Mouse (Mus musculus) limb, embryonic 14.5 days (tissue): ENCODE results near the gene Ift43. TPM values are rescaled to one million over a fixed set of nuclear protein-coding genes. Genes with fewer than 3 reads are reported as not detected.
A peak's percentile ranks its signal among the peaks of the same experiment; 100 is the strongest.

ENCODE experiments used
- ATAC-seq: fragments of 200-750 bp; cut with Nextera tagmentation; 2 replicates; pipeline ENCODE4 v1.8.0; 2017; ENCODE audit warnings: low read depth, moderate number of reproducible peaks, moderate TSS enrichment; ENCODE audit not compliant: low FRiP score
- DNase-seq: peaks from one replicate; pipeline ENCODE4 v3.0.0-alpha.2; 2015; ENCODE audit warnings: low spot score
- H3K27ac ChIP-seq: fragments of 300-500 bp; sonication (generic); replicated peaks from 2 replicates; pipeline ENCODE4 v1.5.1; 2014; ENCODE audit warnings: low read depth, mild to moderate bottlenecking, low read length, moderate library complexity, mixed read lengths
- H3K27me3 ChIP-seq: fragments of 300-500 bp; sonication (generic); 2 replicates; pipeline ENCODE4 v1.6.1; 2014; ENCODE audit warnings: low read length, mixed read lengths; ENCODE audit not compliant: control insufficient read depth, insufficient read depth
- H3K36me3 ChIP-seq: fragments of 300-500 bp; sonication (generic); 2 replicates; pipeline ENCODE4 v1.6.1; 2014; ENCODE audit warnings: mild to moderate bottlenecking, low read length, moderate library complexity, mixed read lengths; ENCODE audit not compliant: control insufficient read depth, insufficient read depth
- H3K4me1 ChIP-seq: fragments of 300-500 bp; sonication (generic); 2 replicates; pipeline ENCODE4 v1.6.1; 2014; ENCODE audit warnings: antibody characterized with exemption, low read length, mixed read lengths; ENCODE audit not compliant: control insufficient read depth, insufficient read depth
- H3K4me2 ChIP-seq: fragments of 300-500 bp; sonication (generic); replicated peaks from 2 replicates; pipeline ENCODE4 v1.6.1; 2014; ENCODE audit warnings: low read depth, mild to moderate bottlenecking, low read length, moderate library complexity; ENCODE audit not compliant: severe bottlenecking
- H3K4me3 ChIP-seq: fragments of 300-500 bp; sonication (generic); replicated peaks from 2 replicates; pipeline ENCODE4 v1.5.1; 2014; ENCODE audit warnings: low read length
- H3K9ac ChIP-seq: fragments of 300-500 bp; sonication (generic); 2 replicates; pipeline ENCODE4 v1.6.1; 2014; ENCODE audit warnings: mild to moderate bottlenecking, low read depth, low read length, moderate library complexity; ENCODE audit not compliant: severe bottlenecking
- H3K9me3 ChIP-seq: fragments of 300-500 bp; sonication (generic); 2 replicates; pipeline ENCODE4 v1.6.1; 2016; ENCODE audit warnings: low read length; ENCODE audit not compliant: control insufficient read depth
- POLR2A ChIP-seq: fragments of 200-500 bp; IDR thresholded peaks from 2 replicates; pipeline ENCODE4 v1.8.0; 2012; ENCODE audit warnings: inconsistent platforms, mild to moderate bottlenecking, moderate library complexity, borderline replicate concordance; ENCODE audit not compliant: insufficient read depth, insufficient read length; ENCODE audit errors: extremely low read depth
- WGBS: fragments of 180-500 bp; shearing (Covaris S2); extraction: QIAGEN DNeasy Blood & Tissue Kit; methylation state at CpG from one replicate; pipeline ENCODE4 v1.1.7; 2014; 5-methylcytosine and 5-hydroxymethylcytosine counted together
- polyA plus RNA-seq, 2 experiments: library from polyadenylated mRNA; depleted of rRNA in 1 of 2; stranded (reverse) in 1 of 2; unstranded in 1 of 2; fragments of >200 nt; fragmentation: Nextera tagmentation in 1 of 2; extraction: Ambion mirVana in 1 of 2; gene quantifications; 2 replicates each; pipeline versions ENCODE4 v1.2.1 to v1.2.3; 2012 to 2014

The Ift43 gene
- polyA plus RNA-seq, 2 experiments, result 48.7 to 75.5 TPM

DNA sequence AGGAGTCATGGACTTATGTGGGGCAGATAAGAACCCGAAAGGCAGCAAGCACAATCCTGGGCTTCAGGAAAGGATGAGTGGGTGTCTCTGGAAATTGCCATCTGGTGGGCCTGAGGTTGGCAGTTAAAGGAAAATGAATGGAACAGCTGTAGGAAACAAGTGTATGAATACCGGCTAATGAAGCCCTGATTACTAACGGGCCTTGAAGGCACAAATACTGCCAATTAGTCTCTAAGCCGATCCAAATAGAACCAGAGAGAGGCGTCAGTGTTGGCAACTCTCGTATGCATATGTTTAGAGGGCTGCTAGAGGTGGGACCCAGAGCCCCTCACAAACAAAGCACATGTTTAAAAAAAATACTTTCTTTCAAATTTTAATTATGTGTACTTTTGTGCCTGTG lies 10.9 kb upstream of the Ift43 start:
- Histone ChIP-seq H3K4me3 (no peak overlapping the region), H3K9ac (no peak overlapping the region), H3K4me1 (peaks cover 20% of the 10 kb centered on the region), H3K27ac (no peak overlapping the region), H3K4me2 (no peak overlapping the region), H3K36me3 (peaks cover 56% of the 10 kb centered on the region), H3K9me3 (peaks cover 4% of the 10 kb centered on the region; the same call in 1 of the 2 replicates), H3K27me3 (no peaks in the 10 kb centered on the region)
- no peak for DNase-seq
- no peak for ATAC-seq
- no peak for TF ChIP-seq POLR2A
- 62% methylated on average over 6 of the region's 6 CpGs for WGBS

DNA sequence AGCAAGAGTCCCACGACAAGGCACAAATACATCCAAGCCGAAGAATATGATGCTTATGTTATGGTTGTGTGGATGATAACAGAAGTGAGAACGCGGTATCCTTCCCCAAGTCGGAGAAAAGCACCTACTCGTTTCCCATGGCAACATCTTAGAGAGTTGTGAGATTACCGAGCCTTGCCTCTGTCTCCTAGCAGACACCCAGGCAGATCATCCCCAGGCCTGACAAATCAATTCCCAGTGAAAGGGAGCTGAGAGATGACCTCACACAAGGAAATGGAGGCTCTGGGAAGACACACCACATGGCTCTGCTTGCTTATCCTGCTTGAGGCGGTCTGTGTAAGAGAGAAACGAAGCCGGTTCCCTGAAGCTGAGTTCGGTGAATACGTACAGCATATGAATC lies 7.7 kb upstream of the Ift43 start:
- Histone ChIP-seq H3K9me3 (peaks cover 4% of the 10 kb centered on the region; the same call in 1 of the 2 replicates), H3K4me1 (peaks cover 22% of the 10 kb centered on the region), H3K4me2 (peak overlapping the region; percentile 91; the same call in 1 of the 2 replicates), H3K4me3 (no peak overlapping the region), H3K27me3 (no peaks in the 10 kb centered on the region), H3K36me3 (peaks cover 25% of the 10 kb centered on the region; the same call in 1 of the 2 replicates), H3K27ac (no peak overlapping the region), H3K9ac (no peak overlapping the region)
- WGBS, result 87% methylated on average over 12 of the region's 12 CpGs
- ATAC-seq (no peak), DNase-seq (no peak)
- TF ChIP-seq POLR2A, result no peak

DNA sequence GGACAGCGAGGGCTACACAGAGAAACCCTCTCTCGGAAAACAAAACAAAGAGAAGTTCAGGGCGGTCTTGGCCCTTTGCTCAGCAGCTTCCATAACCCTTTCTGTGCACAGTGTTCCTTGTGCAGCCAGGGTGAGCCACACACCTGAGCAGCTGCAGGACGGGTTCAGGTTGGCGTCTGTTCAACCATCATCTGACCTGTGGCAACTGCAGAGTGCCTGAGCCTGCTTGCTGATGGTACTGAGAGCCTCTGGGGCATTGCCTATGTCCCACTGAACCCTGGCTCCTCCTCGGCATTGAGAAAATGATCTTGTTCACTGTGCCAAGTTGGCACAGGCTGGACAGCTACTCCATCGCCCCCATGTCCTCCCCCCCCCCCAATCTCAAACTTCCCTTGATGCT lies 7.0 kb upstream of the Ift43 start:
- no peak for TF ChIP-seq POLR2A
- DNase-seq (no peak), ATAC-seq (no peak)
- Histone ChIP-seq H3K36me3 (peaks cover 21% of the 10 kb centered on the region; the same call in 1 of the 2 replicates), H3K4me1 (peaks cover 26% of the 10 kb centered on the region), H3K4me3 (peak overlapping the region; percentile 59), H3K27ac (no peak overlapping the region), H3K27me3 (no peaks in the 10 kb centered on the region), H3K4me2 (peak overlapping the region; percentile 91), H3K9me3 (peaks cover 4% of the 10 kb centered on the region; the same call in 1 of the 2 replicates), H3K9ac (peak overlapping the region; percentile 70; the same call in 1 of the 2 replicates)
- 88% methylated on average over 7 of the region's 7 CpGs for WGBS

DNA sequence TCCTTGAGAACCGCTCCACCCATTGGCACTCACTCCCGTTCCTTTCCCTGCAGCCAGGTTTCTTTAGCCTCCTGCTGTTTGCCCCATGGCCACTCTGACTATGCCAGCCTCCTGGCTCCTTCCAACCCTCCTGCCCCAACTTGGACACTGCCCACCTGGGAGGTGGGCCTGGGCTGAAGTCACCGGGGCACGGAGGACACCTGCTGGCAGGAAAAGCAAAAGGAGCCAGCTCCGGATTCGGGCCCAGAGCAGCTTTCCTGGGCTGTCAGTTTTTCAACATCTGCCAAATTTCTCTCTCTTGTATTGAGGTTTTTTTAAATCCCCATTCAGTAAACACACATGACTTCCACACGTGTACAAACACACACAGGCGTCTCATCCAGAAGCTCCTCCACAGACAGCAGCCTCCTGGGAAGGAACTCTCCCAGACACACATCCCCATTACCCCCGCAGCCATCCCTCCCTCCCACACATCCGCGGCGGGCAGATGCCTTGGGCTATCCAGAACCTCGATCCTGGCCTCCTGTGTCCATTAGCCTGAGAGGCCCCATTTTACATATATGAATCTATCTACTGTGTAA lies 5.9 kb upstream of the Ift43 start:
- Histone ChIP-seq H3K27ac (no peak overlapping the region), H3K9ac (peak overlapping the region; percentile 70), H3K4me3 (peak overlapping the region; percentile 59), H3K4me2 (peak overlapping the region; percentile 91), H3K4me1 (peaks cover 26% of the 10 kb centered on the region), H3K36me3 (peaks cover 13% of the 10 kb centered on the region; the same call in 1 of the 2 replicates), H3K9me3 (peaks cover 4% of the 10 kb centered on the region; the same call in 1 of the 2 replicates), H3K27me3 (no peaks in the 10 kb centered on the region)
- ATAC-seq, result no peak
- no peak for TF ChIP-seq POLR2A
- peak; percentile 41 for DNase-seq
- WGBS, result 5% methylated on average over 13 of the region's 13 CpGs

DNA sequence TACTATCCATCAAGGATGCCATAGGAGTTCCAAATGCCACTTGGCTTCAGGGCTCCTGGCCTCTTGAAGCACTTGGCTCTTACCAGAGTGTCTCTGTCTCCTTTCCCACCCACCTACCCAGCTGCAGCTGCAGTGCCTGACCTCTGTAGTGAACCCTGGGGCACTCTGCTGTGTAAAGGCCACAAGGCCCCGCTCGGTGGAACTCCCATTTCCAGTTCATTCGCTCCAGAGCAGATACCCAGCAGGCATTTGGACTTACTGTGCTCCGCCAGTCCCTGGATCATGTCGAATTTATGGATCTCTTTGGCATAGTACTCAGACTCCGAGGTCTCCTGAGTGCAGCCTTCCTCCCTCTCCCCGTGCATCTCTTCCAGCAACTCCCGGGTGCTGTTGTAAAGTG lies 5.0 kb upstream of the Ift43 start:
- Histone ChIP-seq H3K4me1 (peaks cover 30% of the 10 kb centered on the region), H3K4me2 (peak overlapping the region; percentile 91), H3K9me3 (no peaks in the 10 kb centered on the region), H3K27me3 (no peaks in the 10 kb centered on the region), H3K9ac (peak overlapping the region; percentile 70), H3K36me3 (peaks cover 5% of the 10 kb centered on the region; the same call in 1 of the 2 replicates), H3K27ac (peak overlapping the region; percentile 98), H3K4me3 (peak overlapping the region; percentile 59)
- ATAC-seq (no peak), DNase-seq (no peak)
- WGBS, result 13% methylated on average over 8 of the region's 8 CpGs
- no peak for TF ChIP-seq POLR2A
